Comparison of ENCODE assay signal across 27 mouse cellular contexts in the genomic region with DNA sequence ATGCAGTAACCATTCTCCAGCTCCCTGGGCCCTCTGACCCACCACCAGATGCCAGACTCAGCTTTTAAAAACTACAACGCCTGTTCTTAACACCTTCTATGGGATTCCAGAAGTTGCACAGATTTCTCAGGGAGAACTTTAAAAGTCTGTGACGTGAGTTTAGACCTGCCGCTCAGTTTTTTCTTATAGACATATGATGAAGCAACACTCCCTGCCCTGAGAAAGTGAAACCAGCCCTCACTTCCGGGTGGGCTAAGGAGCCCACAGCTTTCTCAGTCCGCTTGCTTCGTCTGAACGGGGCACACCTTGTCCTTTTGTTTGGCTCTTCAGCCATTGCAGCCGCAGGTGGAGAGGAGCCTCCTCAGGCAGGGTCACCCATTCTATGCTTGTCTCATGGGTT. TPM values are rescaled to one million over a fixed set of nuclear protein-coding genes. Genes with fewer than 3 reads are reported as not detected.
A peak's percentile ranks its signal among the peaks of the same experiment; 100 is the strongest.
DNase-seq lines count a peak whose midpoint lies in the region.
"Had no signal": no experiment of that assay in that cellular context is flagged by ENCODE, and none has a peak within 500 bp of the region (broad histone marks: within the 10 kb centered on the region; RNA-seq: fewer than 3 reads in every experiment).

No protein-coding gene starts in this region.

- intact Hi-C loops in heart, postnatal 14 days (cut with DNase I): no loop called here

- DNase-seq in heart, adult 11 months: peak; percentile 61
- no peak for DNase-seq in heart, postnatal 14 days
- DNase-seq in spleen, postnatal 4 days (ENCODE audit: low spot score in 2 of 2): peak; percentile 6 to 49
- DNase-seq in spleen, postnatal 14 days (ENCODE audit: low spot score in 2 of 2): no peak
- DNase-seq in thymus, postnatal 25 days: peak; percentile 36
- DNase-seq in thymus, postnatal 0 days (ENCODE audit: low spot score): no peak
- DNase-seq in adrenal gland, adult 18-20 months (ENCODE audit: low spot score in 2 of 2): no peak
- DNase-seq in embryo, embryonic 10 days (ENCODE audit: low spot score): no peak
- DNase-seq: adrenal gland, adult 2 months; adrenal gland, postnatal 25 days; cerebellum, adult 18-20 months; cerebellum, adult 9-11 months; cerebellum, postnatal 36 days; gastrocnemius, postnatal 10 days; heart, postnatal 36 days had no signal

RNA-seq across cellular contexts. Expression of gene Olfml3, which starts 22.9 kb away (rescaled TPM):
- 1 to 10 TPM; 4.8 to 5.3 TPM for total RNA-seq in heart, postnatal 14 days (2021)
- polyA plus RNA-seq in thymus, postnatal 0 days (2015; fragmentation: Nextera tagmentation; extraction: Ambion mirVana): 2.4 and 2.9 TPM in 2 replicates
- total RNA-seq in adrenal gland, adult 18-20 months (2021): 10 to 100 TPM; 17.3 to 24.4 TPM

RNA-seq across cellular contexts. Expression of gene Gm10964, which starts 24.2 kb away (rescaled TPM):
- not detected for total RNA-seq in heart, postnatal 14 days (2021)
- polyA plus RNA-seq in thymus, postnatal 0 days (2015; fragmentation: Nextera tagmentation; extraction: Ambion mirVana): not detected in 2 replicates
- total RNA-seq in adrenal gland, adult 18-20 months (2021): not detected
- total RNA-seq: adrenal gland, adult 2 months; adrenal gland, postnatal 25 days; gastrocnemius, postnatal 10 days; gastrocnemius, postnatal 4 days; heart, adult 8-10 months; heart, postnatal 36 days; hindbrain, postnatal 0 days; MEL had no signal
- polyA plus RNA-seq: activated CD4-positive, CD25-positive, alpha-beta regulatory T cell, adult 4 months; adrenal gland, adult 2 months; CD4-positive, CD25-positive, alpha-beta regulatory T cell, adult 4 months; embryonic facial prominence, embryonic 10.5 days; embryonic facial prominence, embryonic 14.5 days; forebrain, embryonic 13.5 days; heart, embryonic 12.5 days; heart, embryonic 16.5 days; hindbrain, embryonic 12.5 days; hindbrain, postnatal 0 days had no signal

Comparison
In these comparisons a context has a peak if more than half of its experiments do, and no peak if none do; other contexts are left out.
1. DNase-seq: peak in heart, adult 11 months (single experiment), spleen, postnatal 4 days (2 of 2) and thymus, postnatal 25 days (single experiment); none in heart, postnatal 14 days (0 of 2), spleen, postnatal 14 days (0 of 2), thymus, postnatal 0 days (single experiment), adrenal gland, adult 18-20 months (0 of 2) and embryo, embryonic 10 days (single experiment).